Mouse (Mus musculus) brown adipose tissue, adult 24 weeks (tissue): Measurements from ENCODE around the gene Ctps. TPM values are rescaled to one million over a fixed set of nuclear protein-coding genes. Genes with fewer than 3 reads are reported as not detected.

Experiments
- H3K27ac ChIP-seq: fragments of 200-500 bp; replicated peaks from 2 replicates; pipeline ENCODE4 v1.5.1; 2012; ENCODE audit warnings: low read depth, mild to moderate bottlenecking, low read length
- H3K4me1 ChIP-seq: fragments of 200-500 bp; 2 replicates; pipeline ENCODE4 v1.6.1; 2012; ENCODE audit warnings: low read length, mixed read lengths; ENCODE audit not compliant: control insufficient read depth, insufficient read depth, insufficient read length
- H3K4me3 ChIP-seq: fragments of 200-500 bp; 2 replicates; pipeline ENCODE4 v1.5.1; 2012; ENCODE audit warnings: low read depth, mild to moderate bottlenecking, low read length, moderate library complexity; ENCODE audit not compliant: insufficient read depth
- polyA plus RNA-seq: library from polyadenylated mRNA; stranded (reverse); fragments of >200 nt; gene quantifications from 2 replicates; pipeline ENCODE4 v1.2.4, GENCODE M21; 2012; ENCODE audit not compliant: missing spikeins, insufficient read depth, insufficient read length

The Ctps gene
- polyA plus RNA-seq, 1 experiment: 4.3 TPM

DNA sequence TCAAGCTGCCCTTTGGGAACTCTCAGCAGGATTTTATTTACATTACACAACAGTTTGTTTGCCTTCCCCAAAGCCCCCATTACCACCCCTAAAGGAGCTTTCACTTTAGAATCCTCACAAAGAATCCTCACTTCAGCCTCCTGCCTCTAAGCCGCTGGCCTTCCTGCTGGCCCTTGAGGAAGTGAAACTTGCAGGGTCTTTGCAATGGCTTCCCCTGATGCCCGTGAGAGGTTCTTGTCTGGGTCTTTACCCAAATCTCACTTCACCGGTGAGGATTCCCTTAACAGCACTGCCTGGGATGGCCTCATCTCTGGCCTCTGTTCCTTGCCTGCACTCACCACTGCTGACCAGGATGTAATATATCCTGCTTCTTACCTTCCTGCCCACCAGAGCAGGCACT lies 19.0 kb upstream of the Ctps start:
- no peaks in the 10 kb centered on the region for H3K4me1 ChIP-seq
- H3K27ac ChIP-seq: no peak overlapping the region

DNA sequence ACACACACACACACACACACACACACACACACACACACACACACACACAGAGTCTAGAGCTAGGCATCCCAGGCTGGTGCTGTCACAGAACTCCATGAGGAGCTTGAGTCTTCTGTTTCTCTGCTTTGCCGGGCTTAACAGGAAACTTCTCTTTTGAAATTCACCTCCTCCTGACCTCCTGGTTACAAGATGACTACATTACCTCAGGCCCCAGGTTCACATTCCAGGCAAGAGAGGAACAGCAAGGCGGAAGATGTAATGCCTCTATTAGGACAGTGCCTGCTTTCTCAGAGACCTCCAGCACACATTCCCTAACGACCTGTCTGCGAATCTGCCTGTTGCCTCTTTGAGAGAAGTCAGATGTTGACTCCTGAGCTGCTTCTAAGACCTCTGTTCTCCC lies 18.4 kb upstream of the Ctps start, which contains the start of gene Gm8439:
Gm8439 (plus strand) TSS at position 301 of the 400 bp plus-strand sequence.
- Histone ChIP-seq H3K4me3 (no peak within 1 kb of the TSS), H3K27ac (no peak within 1 kb of the TSS), H3K4me1 (no peaks in the 10 kb centered on the region)

More for the DNA sequence above, 19.0 kb upstream of the Ctps start:
- H3K4me3 ChIP-seq: no peak overlapping the region

DNA sequence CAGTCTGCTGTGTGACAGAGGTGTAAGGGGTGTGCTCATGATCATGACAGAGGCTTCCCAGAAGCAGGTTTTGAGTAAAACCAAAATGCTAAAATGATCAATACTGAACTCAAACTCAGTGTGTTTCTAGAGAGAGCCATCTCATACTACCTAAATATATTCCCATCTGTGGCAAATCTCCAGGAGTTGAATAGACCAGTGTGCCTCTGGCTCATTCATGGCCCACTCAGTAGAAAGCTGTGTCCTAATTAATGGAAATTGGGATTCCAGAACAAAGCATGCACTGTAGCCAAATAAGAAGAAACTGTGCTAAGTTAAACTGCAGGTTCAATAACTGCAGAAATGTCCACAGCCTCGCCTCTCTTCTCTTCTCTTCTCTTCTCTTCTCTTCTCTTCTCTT lies 16.9 kb upstream of the Ctps start:
- Histone ChIP-seq H3K4me1 (no peaks in the 10 kb centered on the region), H3K4me3 (no peak overlapping the region), H3K27ac (no peak overlapping the region)

DNA sequence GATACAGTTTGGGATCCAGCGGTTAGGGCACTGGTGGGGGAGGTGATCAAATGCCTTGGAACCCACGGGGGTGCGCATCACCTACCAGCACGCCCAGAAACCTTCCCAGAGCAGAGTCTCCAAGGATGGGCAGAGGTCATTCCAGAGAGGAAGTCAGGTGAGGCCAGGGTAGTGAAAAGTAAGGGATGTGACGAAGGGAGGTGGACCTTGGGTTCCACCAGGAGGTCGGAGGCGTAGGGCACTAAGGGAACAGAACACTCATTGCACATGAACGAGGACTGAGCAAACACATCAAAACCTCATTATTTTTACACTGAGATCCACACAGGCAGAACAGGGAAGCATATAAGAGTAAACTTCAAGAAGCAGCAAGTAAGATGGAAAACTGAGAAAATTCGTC lies 11.6 kb upstream of the Ctps start:
- Histone ChIP-seq H3K4me1 (no peaks in the 10 kb centered on the region), H3K27ac (no peak overlapping the region), H3K4me3 (no peak overlapping the region)

- H3K4me1 ChIP-seq: no peaks in the 10 kb centered on the region
- no peak overlapping the region for H3K27ac ChIP-seq
- H3K4me3 ChIP-seq: no peak overlapping the region
Measured at GRCm38 (mm10) chr4:120580894-120581293, 10.8 kb upstream of the Ctps start.

- Histone ChIP-seq H3K27ac (no peak overlapping the region), H3K4me1 (peaks cover 6% of the 10 kb centered on the region; the same call in 1 of the 2 replicates)
Measured at GRCm38 (mm10) chr4:120571691-120572090, 1.6 kb upstream of the Ctps start.

GRCm38 (mm10) chr4:120571070-120571464 lies 991 bp upstream of the Ctps start:
- Histone ChIP-seq H3K4me3 (no peak overlapping the region), H3K27ac (no peak overlapping the region), H3K4me1 (peaks cover 6% of the 10 kb centered on the region; the same call in 1 of the 2 replicates)

More at GRCm38 (mm10) chr4:120571691-120572090, 1.6 kb upstream of the Ctps start:
- no peak overlapping the region for H3K4me3 ChIP-seq

- Histone ChIP-seq H3K4me1 (peaks cover 6% of the 10 kb centered on the region; the same call in 1 of the 2 replicates), H3K27ac (peak overlapping the region; percentile 73), H3K4me3 (peak overlapping the region; percentile 97)
Measured at GRCm38 (mm10) chr4:120570438-120571069, 478 bp upstream of the Ctps start.

DNA sequence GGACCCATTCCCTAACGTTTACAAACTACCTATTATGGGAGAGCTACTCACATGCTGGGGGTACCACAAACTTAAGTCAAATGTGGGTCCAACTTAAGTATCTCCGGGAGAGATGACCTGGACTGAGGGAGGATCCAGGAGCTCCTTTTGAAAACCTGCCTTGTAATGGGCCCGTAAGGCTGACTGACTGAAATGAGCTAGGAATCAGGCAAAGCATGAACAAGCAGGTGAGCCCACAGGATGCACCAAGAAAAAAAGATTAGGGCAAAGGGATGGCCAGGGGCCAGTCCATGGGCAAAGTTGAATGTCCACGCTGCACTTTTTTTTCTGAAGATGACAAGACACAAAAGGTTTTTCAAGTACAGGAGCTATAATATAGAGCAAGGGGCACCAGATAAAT lies 1.1 kb downstream of the Ctps start:
- peaks cover 6% of the 10 kb centered on the region; the same call in 1 of the 2 replicates for H3K4me1 ChIP-seq
- peak overlapping the region; percentile 31 for H3K27ac ChIP-seq
- H3K4me3 ChIP-seq: peak overlapping the region; percentile 97

- peaks cover 6% of the 10 kb centered on the region; the same call in 1 of the 2 replicates for H3K4me1 ChIP-seq
- H3K4me3 ChIP-seq: no peak overlapping the region
- H3K27ac ChIP-seq: peak overlapping the region; percentile 67
Measured at GRCm38 (mm10) chr4:120568005-120568404, 2.1 kb downstream of the Ctps start.

DNA sequence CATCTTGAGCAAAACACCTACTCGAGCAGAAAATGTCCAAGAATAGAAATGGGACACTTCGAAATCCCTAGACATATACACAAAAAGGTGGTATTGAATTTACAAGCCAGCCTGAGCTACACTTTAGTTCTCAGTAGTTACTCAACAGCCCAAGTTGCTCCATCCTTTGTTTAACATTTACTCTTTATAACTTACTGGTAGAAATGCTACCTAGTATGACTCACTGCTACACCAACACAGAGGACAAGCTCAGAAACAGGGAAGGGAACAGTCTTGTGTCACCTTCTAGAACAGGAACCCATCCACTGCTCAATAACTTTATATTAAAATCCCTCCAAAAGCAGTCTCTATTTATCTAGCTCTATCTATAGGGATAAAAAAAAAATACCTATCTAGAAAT lies 4.3 kb downstream of the Ctps start:
- H3K4me3 ChIP-seq: no peak overlapping the region
- H3K27ac ChIP-seq: no peak overlapping the region
- peaks cover 6% of the 10 kb centered on the region; the same call in 1 of the 2 replicates for H3K4me1 ChIP-seq

- no peaks in the 10 kb centered on the region for H3K4me1 ChIP-seq
Measured at GRCm38 (mm10) chr4:120556592-120556991, 13.5 kb downstream of the Ctps start.

GRCm38 (mm10) chr4:120544896-120545295 lies 25.2 kb downstream of the Ctps start:
- Histone ChIP-seq H3K27ac (no peak overlapping the region), H3K4me3 (no peak overlapping the region), H3K4me1 (no peaks in the 10 kb centered on the region)

More at GRCm38 (mm10) chr4:120556592-120556991, 13.5 kb downstream of the Ctps start:
- Histone ChIP-seq H3K4me3 (no peak overlapping the region), H3K27ac (no peak overlapping the region)

DNA sequence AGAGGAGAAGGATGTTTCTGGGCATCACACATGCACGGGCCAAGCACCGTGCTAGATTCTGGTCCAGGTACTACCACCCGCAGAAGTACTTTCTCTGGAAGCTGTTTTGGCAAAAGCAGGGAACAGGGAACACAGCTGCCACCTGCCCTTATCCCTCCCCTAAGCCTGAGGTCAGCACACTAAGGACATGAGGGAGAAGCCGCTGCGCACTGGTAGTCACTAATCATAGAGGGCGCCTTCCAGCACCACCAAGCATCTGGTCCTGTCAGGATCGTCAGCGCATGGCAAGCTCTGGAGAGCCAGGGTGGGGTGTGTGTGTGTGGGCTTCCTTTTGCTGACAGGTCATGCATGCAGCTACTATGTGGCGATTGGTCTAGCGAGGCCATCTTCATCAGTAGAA lies 31.4 kb downstream of the Ctps start:
- H3K27ac ChIP-seq: no peak overlapping the region
- H3K4me1 ChIP-seq: no peaks in the 10 kb centered on the region
- H3K4me3 ChIP-seq: no peak overlapping the region

GRCm38 (mm10) chr4:120531986-120532385 lies 38.1 kb downstream of the Ctps start, which contains the start of gene Slfnl1:
TSS of gene Slfnl1 (plus strand) at chr4:120532231.
- Histone ChIP-seq H3K27ac (no peak within 1 kb of the TSS), H3K4me1 (no peaks in the 10 kb centered on the region)

GRCm38 (mm10) chr4:120528171-120528570 lies 41.9 kb downstream of the Ctps start:
- no peak overlapping the region for H3K27ac ChIP-seq
- no peaks in the 10 kb centered on the region for H3K4me1 ChIP-seq
- no peak overlapping the region for H3K4me3 ChIP-seq

More at GRCm38 (mm10) chr4:120531986-120532385, 38.1 kb downstream of the Ctps start, which contains the start of gene Slfnl1:
- no peak within 1 kb of the TSS for H3K4me3 ChIP-seq
